ENCODE assay signal across 8 mouse cellular contexts in the genomic region with DNA sequence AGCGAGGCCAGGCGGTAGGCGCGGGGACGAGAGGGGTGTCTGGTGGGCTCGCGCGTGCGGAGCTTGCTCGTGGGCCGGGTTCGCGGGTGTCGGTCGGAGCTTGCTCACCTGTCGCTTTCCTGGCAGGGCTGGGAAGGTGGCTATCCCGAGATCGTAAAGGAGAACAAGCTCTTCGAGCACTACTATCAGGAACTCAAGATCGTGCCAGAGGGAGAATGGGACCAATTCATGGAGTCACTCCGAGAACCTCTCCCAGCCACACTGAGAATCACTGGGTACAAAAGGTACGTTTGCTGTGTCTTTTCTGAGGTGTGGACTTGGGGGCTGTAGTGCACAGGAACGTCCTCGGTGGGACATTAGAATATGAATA. TPM values are rescaled to one million over a fixed set of nuclear protein-coding genes. Genes with fewer than 3 reads are reported as not detected.
DNase-seq lines count a peak whose midpoint lies in the region; ATAC-seq and TF ChIP-seq lines count a peak whose summit lies in the region.

No protein-coding gene starts in this region.

- TF ChIP-seq EP300 in CH12.LX (IDR thresholded peaks at IDR 0.05; ENCODE audit: low read length): no peak

- in situ Hi-C loops in CH12.LX (cut with MboI; ENCODE audit: low pct_ligation_motif_present, low pct_unique_long_range_greater_than_20kb, low sequenced_read_pairs): loop anchor here (10.0 kb wide), 1 partner anchor 67 kb away; no protein-coding TSS in a partner anchor

- H3K4me2 ChIP-seq in CH12.LX (ENCODE audit: insufficient read depth, low read depth, poor library complexity, severe bottlenecking): peak overlapping the region; percentile 60; the same call in 1 of the 2 replicates
- H3K4me2 ChIP-seq in liver, embryonic 15.5 days: peak overlapping the region; percentile 98

- dilution Hi-C loops in CH12.LX (cut with MboI; ENCODE audit: extremely low pct_ligation_motif_present, extremely low pct_unique_long_range_greater_than_20kb, low sequenced_read_pairs): no loop called here

- no peak for TF ChIP-seq POLR2A in CH12.LX (IDR thresholded peaks at IDR 0.05; ENCODE audit: low read depth, low read length)

- peak; percentile 80 for DNase-seq in heart, embryonic 10.5 days (ENCODE audit: low spot score)
- DNase-seq in heart, postnatal 14 days: no peak
- DNase-seq in CH12.LX (ENCODE audit: extremely low read depth): no peak
- DNase-seq in forebrain, embryonic 10.5 days (ENCODE audit: extremely low spot score, low spot score): no peak
- no peak for DNase-seq in T-cell, adult 2 months (ENCODE audit: low spot score)
- DNase-seq in cerebellum, postnatal 10 days: no peak
- no peak for DNase-seq in thymus, postnatal 0 days (ENCODE audit: low spot score)

- H3K79me2 ChIP-seq in CH12.LX (replicated peaks; ENCODE audit: control insufficient read depth, extremely low read depth, insufficient read depth, poor library complexity, severe bottlenecking): peaks cover 27% of the 10 kb centered on the region

- intact Hi-C loops in heart, postnatal 14 days (cut with DNase I): loop anchor here (5.0 kb wide), 3 partner anchors 55 to 105 kb away; a partner anchor contains a TSS

- H3K27ac ChIP-seq in heart, embryonic 10.5 days: peak overlapping the region; percentile 94
- peak overlapping the region; percentile 29; the same call in 1 of the 2 replicates for H3K27ac ChIP-seq in CH12.LX (ENCODE audit: insufficient read depth, low read depth)
- H3K27ac ChIP-seq in forebrain, embryonic 10.5 days: peak overlapping the region; percentile 94
- peak overlapping the region; percentile 15 for H3K27ac ChIP-seq in liver, embryonic 15.5 days (replicated peaks)

- peaks cover 13% of the 10 kb centered on the region; the same call in 1 of the 2 replicates for H3K4me1 ChIP-seq in heart, embryonic 10.5 days
- H3K4me1 ChIP-seq in CH12.LX (ENCODE audit: control insufficient read depth in 1 of 2, insufficient read depth in 2 of 2): peaks cover 6 to 16% of the 10 kb centered on the region in 2 experiments
- H3K4me1 ChIP-seq in forebrain, embryonic 10.5 days: peaks cover 24% of the 10 kb centered on the region
- H3K4me1 ChIP-seq in liver, embryonic 15.5 days (replicated peaks): peaks cover 21% of the 10 kb centered on the region

- no peak for ATAC-seq in liver, embryonic 15.5 days (ENCODE audit: insufficient read depth)

- peaks cover 10% of the 10 kb centered on the region; the same call in 1 of the 2 replicates for H3K27me3 ChIP-seq in heart, embryonic 10.5 days (ENCODE audit: insufficient read depth, poor library complexity, severe bottlenecking)
- peaks cover 5% of the 10 kb centered on the region for H3K27me3 ChIP-seq in CH12.LX (replicated peaks)
- peaks cover 6% of the 10 kb centered on the region; the same call in 1 of the 2 replicates for H3K27me3 ChIP-seq in forebrain, embryonic 10.5 days (ENCODE audit: poor library complexity, severe bottlenecking)
- 0 out of 2 replicates have a peak, but pooled peaks cover 7% of the 10 kb centered on the region for H3K27me3 ChIP-seq in liver, embryonic 15.5 days

- TF ChIP-seq RAD21 in CH12.LX (IDR thresholded peaks at IDR 0.05; ENCODE audit: low read depth, low read length): no peak

- H3K4me3 ChIP-seq in heart, embryonic 10.5 days: peak overlapping the region; percentile 98
- H3K4me3 ChIP-seq in CH12.LX (replicated peaks in 1 of 3; ENCODE audit: low read depth in 2 of 3, low read length in 2 of 3, poor library complexity in 1 of 3): peak overlapping the region; percentile 92 to 100 (median 93)
- H3K4me3 ChIP-seq in forebrain, embryonic 10.5 days: peak overlapping the region; percentile 96
- H3K4me3 ChIP-seq in liver, embryonic 15.5 days (replicated peaks): peak overlapping the region; percentile 90

- TF ChIP-seq CTCF in CH12.LX (conservative IDR thresholded peaks at IDR 0.05 in 1 of 2, IDR thresholded peaks at IDR 0.05 in 1 of 2; ENCODE audit: low read depth in 2 of 2, low read length in 2 of 2): no peak

- peaks cover 35% of the 10 kb centered on the region for H3K36me3 ChIP-seq in heart, embryonic 10.5 days
- H3K36me3 ChIP-seq in CH12.LX (replicated peaks in 1 of 2; ENCODE audit: control insufficient read depth in 1 of 2, insufficient read depth in 1 of 2, low read length in 1 of 2): peaks cover 33 to 41% of the 10 kb centered on the region in 2 experiments
- H3K36me3 ChIP-seq in forebrain, embryonic 10.5 days (replicated peaks): peaks cover 42% of the 10 kb centered on the region
- peaks cover 32% of the 10 kb centered on the region for H3K36me3 ChIP-seq in liver, embryonic 15.5 days (replicated peaks)

- H3K9me3 ChIP-seq in heart, embryonic 10.5 days: no peaks in the 10 kb centered on the region
- no peaks in the 10 kb centered on the region for H3K9me3 ChIP-seq in CH12.LX (replicated peaks; ENCODE audit: low read length)
- no peaks in the 10 kb centered on the region for H3K9me3 ChIP-seq in forebrain, embryonic 10.5 days
- no peaks in the 10 kb centered on the region for H3K9me3 ChIP-seq in liver, embryonic 15.5 days (replicated peaks)

- WGBS in heart, embryonic 10.5 days: under 1% methylated on average over 24 of the region's 24 CpGs
- WGBS in forebrain, embryonic 10.5 days: under 1% methylated on average over 24 of the region's 24 CpGs
- WGBS in liver, embryonic 15.5 days (ENCODE audit: insufficient replicate concordance): 0% methylated on average over 24 of the region's 24 CpGs

- H3K9ac ChIP-seq in CH12.LX (ENCODE audit: insufficient read depth, low read depth): peak overlapping the region; percentile 94
- H3K9ac ChIP-seq in liver, embryonic 15.5 days: peak overlapping the region; percentile 79

TF ChIP-seq in CH12.LX, 34 proteins besides CTCF, POLR2A, EP300 and RAD21:
- TF ChIP-seq MYC (IDR thresholded peaks at IDR 0.05; ENCODE audit: low read depth, low read length) (0 out of 2 replicates have a peak, but pooled peaks have one; percentile 7), SIN3A (IDR thresholded peaks at IDR 0.05; ENCODE audit: low read length) (0 out of 2 replicates have a peak, but pooled peaks have one; percentile 3), CHD2 (IDR thresholded peaks at IDR 0.05; ENCODE audit: low read length) (no peak)

RNA-seq across cellular contexts. Expression of a gene that starts 0.9 kb away (rescaled TPM):
- 8.5 and 12.0 TPM in 2 replicates for polyA plus RNA-seq in heart, embryonic 10.5 days (2016; fragmentation: Nextera tagmentation; extraction: Ambion mirVana)
- total RNA-seq in heart, postnatal 14 days (2021): 1 to 10 TPM; 1.6 to 1.7 TPM
- total RNA-seq in CH12.LX (2012; rRNA removed): 0.84 and 2.3 TPM in 2 replicates
- total RNA-seq in CH12.LX (2014; rRNA removed): 1.4 and 2.4 TPM in 2 replicates
- polyA plus RNA-seq in CH12.LX (2012; ENCODE audit: insufficient read length, low read depth): 1.2 and 1.4 TPM in 2 replicates
- polyA plus RNA-seq in forebrain, embryonic 10.5 days (2016; fragmentation: Nextera tagmentation; extraction: Ambion mirVana): 28.5 and 29.2 TPM in 2 replicates
- polyA plus RNA-seq in liver, embryonic 15.5 days (2015; fragmentation: Nextera tagmentation; extraction: Ambion mirVana): 3.0 and 3.8 TPM in 2 replicates
- polyA plus RNA-seq in thymus, postnatal 0 days (2015; fragmentation: Nextera tagmentation; extraction: Ambion mirVana): 7.6 and 8.4 TPM in 2 replicates

Comparison
In these comparisons a context has a peak if more than half of its experiments do, and no peak if none do; other contexts are left out.
1. H3K27ac ChIP-seq: peak in every context shown above with its lines; median percentile 94 in heart, embryonic 10.5 days; 94 in forebrain, embryonic 10.5 days; 29 in CH12.LX; 15 in liver, embryonic 15.5 days.